Mouse (Mus musculus) mammary gland, adult 2 months (tissue): ENCODE data around the gene Usp48. TPM values are rescaled to one million over a fixed set of nuclear protein-coding genes. Genes with fewer than 3 reads are reported as not detected.

Source experiments
- polyA plus RNA-seq: library from polyadenylated mRNA; depleted of rRNA; stranded (reverse); fragments of >200 nt; gene quantifications from 2 replicates; pipeline ENCODE4 v1.2.3, GENCODE M21; 2012; ENCODE audit warnings: low replicate concordance; rRNA removed

Usp48 gene
- polyA plus RNA-seq = 58.9 and 73.5 TPM in 2 replicates

DNA sequence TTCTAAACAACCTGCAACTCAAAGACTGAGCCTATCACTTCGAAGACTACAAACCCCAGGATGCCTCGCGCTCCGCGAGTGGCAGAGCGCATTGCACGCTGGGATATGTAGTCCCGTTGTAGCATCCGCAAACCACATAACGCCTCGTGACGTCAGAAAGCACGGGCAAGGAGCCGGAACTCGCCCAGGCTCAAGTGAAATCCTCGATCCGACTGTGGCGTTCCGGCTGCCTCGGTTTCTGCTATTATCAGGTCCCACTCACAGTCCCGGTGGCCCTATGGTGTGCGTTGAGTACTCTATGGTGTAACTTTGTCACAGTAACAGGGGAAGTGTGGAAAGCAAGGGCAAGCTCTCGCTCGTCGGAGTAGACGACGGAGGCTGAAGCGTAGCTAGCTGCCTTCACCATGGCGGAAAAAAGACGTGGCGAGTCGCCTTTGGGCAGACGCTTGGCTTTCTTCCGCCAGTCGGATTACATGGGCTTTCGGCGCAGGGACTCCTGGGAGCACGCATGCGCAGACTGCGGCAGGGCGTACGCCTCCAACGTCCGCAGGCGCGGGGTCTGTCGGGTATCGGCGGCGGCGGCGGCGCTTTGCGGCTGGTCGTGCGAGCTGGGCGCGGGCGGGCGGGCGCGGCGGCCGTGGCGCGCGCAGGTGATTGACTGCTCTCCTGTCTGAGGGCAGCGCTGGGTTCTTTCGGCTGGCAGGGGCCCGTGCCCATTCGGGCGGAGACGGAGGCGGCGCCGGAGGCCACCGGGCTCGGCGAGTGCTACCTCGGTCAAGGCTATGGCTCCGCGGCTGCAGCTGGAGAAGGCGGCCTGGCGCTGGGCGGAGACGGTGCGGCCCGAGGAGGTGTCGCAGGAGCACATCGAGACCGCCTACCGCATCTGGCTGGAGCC lies at the start of gene Usp48:
Gene Usp48 (plus strand): TSS at position 155 of the 895 bp plus-strand sequence.

DNA sequence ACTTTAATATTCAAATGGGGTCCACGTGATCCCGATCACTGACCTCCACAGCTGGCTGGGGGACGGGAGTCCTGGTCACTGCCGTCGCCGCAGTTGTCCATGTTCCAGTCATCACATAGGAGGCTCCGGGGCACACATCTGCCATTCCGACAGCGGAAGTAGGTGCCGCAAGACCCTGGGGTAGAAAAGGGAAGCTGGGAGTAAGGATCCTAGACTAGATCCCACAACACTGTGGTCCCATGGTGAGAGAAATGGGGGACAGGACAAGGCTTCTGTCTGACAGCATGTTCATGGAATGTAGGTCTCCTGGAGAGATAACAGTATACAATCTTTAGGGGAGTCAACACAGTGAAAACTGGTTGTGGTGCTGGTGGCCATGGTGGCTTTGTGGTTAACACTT lies 19.1 kb upstream of the Usp48 start, which contains the start of gene Ldlrad2:
Gene Ldlrad2 (minus strand): TSS at position 101 of the 400 bp plus-strand sequence.

DNA sequence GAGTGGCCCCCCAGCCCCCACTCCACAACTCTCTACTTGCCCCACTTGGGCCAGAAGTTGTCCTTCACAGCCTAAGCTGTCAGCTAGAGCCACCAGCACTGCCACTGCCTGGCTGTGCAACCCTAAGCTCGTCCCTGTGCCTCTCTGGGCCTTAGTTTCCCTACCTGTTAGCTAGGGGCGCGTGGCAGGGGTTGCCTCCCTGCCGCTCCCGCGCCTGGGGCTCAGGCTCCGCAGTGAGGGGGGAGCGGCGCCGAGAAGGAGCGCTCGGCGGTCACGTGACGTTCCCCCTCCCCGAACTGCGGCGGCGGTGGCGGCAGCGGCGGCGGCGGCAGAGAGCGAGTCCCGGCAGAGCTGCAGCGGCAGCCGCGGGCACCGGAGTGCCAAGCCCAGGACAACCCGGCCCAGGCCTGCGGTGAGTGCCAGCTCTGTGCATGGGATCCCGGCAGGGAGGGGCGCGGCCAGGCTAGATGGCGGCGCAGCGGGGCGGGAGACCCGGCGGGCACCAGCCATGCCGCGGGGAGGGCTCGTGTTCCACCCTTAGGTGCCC lies 71.0 kb downstream of the Usp48 start, which contains the start of gene Rap1gap:
Gene Rap1gap (plus strand): TSS at position 294 of the 547 bp plus-strand sequence.

Other genes starting within 250 kb of the Usp48 start
- gene Cdc42, start 236.0 kb upstream of the Usp48 start, polyA plus RNA-seq = 61.1 and 156 TPM in 2 replicates
- gene Cela3a, start 184.0 kb upstream of the Usp48 start, polyA plus RNA-seq = not detected in 2 replicates
- 0.60 TPM in 1 of 2 replicates, not detected in the other for gene Cela3b, start 163.2 kb upstream of the Usp48 start, polyA plus RNA-seq
- 0.11 TPM in 1 of 2 replicates, not detected in the other for gene 1700013G24Rik, start 140.5 kb upstream of the Usp48 start, polyA plus RNA-seq
- 59.4 and 169 TPM in 2 replicates for gene Hspg2, start 125.0 kb upstream of the Usp48 start, polyA plus RNA-seq
- not detected in 2 replicates for gene Ldlrad2, start 19.2 kb upstream of the Usp48 start, polyA plus RNA-seq
- gene Rap1gap, start 71.0 kb downstream of the Usp48 start, polyA plus RNA-seq = 36.2 and 40.4 TPM in 2 replicates
- 21.6 and 21.9 TPM in 2 replicates for gene Alpl, start 202.6 kb downstream of the Usp48 start, polyA plus RNA-seq